Mouse (Mus musculus) hindbrain, embryonic 16.5 days (tissue): ENCODE results near the gene Hmga1b. TPM values are rescaled to one million over a fixed set of nuclear protein-coding genes. Genes with fewer than 3 reads are reported as not detected.
"Not testable (repeated sequence)": the region's sequence is repeated elsewhere in the genome, so short reads cannot be mapped to it uniquely, and the experiment has no call there.

Source experiments
- ATAC-seq: fragments of 200-750 bp; cut with Nextera tagmentation; 2 replicates; pipeline ENCODE4 v1.8.0; 2017; ENCODE audit warnings: moderate TSS enrichment, moderate library complexity
- H3K27ac ChIP-seq: fragments of 300-500 bp; sonication (generic); 2 replicates; pipeline ENCODE4 v1.5.1; 2014; ENCODE audit warnings: low read depth, mild to moderate bottlenecking, control low read depth, low read length, moderate library complexity
- H3K27me3 ChIP-seq: fragments of 300-500 bp; sonication (generic); replicated peaks from 2 replicates; pipeline ENCODE4 v1.6.1; 2014; ENCODE audit warnings: low read length; ENCODE audit not compliant: control insufficient read depth, insufficient read depth
- H3K36me3 ChIP-seq: fragments of 300-500 bp; sonication (generic); 2 replicates; pipeline ENCODE4 v1.6.1; 2014; ENCODE audit warnings: mild to moderate bottlenecking, low read length, moderate library complexity, mixed read lengths; ENCODE audit not compliant: control insufficient read depth, insufficient read depth
- H3K4me1 ChIP-seq: fragments of 300-500 bp; sonication (generic); 2 replicates; pipeline ENCODE4 v1.6.1; 2014; ENCODE audit warnings: low read depth, low read length; ENCODE audit not compliant: control insufficient read depth, insufficient read depth
- H3K4me2 ChIP-seq: fragments of 300-500 bp; sonication (generic); 2 replicates; pipeline ENCODE4 v1.6.1; 2014; ENCODE audit warnings: mild to moderate bottlenecking, low read length, control low read depth, moderate library complexity
- H3K4me3 ChIP-seq: fragments of 300-500 bp; sonication (generic); 2 replicates; pipeline ENCODE4 v1.5.1; 2014; ENCODE audit warnings: mild to moderate bottlenecking, low read length, control low read depth, moderate library complexity
- H3K9ac ChIP-seq: fragments of 300-500 bp; sonication (generic); 2 replicates; pipeline ENCODE4 v1.6.1; 2014; ENCODE audit warnings: low read depth, mild to moderate bottlenecking, control low read depth, low read length, moderate library complexity
- H3K9me3 ChIP-seq: fragments of 300-500 bp; sonication (generic); 2 replicates; pipeline ENCODE4 v1.6.1; 2014; ENCODE audit warnings: mild to moderate bottlenecking, low read length, moderate library complexity; ENCODE audit not compliant: control insufficient read depth
- WGBS: fragments of 180-500 bp; shearing (Covaris S2); extraction: QIAGEN DNeasy Blood & Tissue Kit; methylation state at CpG from one replicate; pipeline ENCODE4 v1.1.7; 2014; 5-methylcytosine and 5-hydroxymethylcytosine counted together
- polyA plus RNA-seq: library from polyadenylated mRNA; unstranded; fragments of >200 nt; fragmentation: Nextera tagmentation; extraction: Ambion mirVana; gene quantifications from 2 replicates; pipeline ENCODE4 v1.2.1, GENCODE M21; 2015

Hmga1b gene
- polyA plus RNA-seq, 1 experiment from 2014 or later, result 2.9 TPM

GRCm38 (mm10) chr11:120775774-120776469 is 13.3 kb downstream of the Hmga1b start:
- H3K4me3 ChIP-seq, result no peak overlapping the region
- H3K4me1 ChIP-seq, result 0 out of 2 replicates have a peak, but pooled peaks cover 2% of the 10 kb centered on the region
- no peak overlapping the region for H3K9ac ChIP-seq
- peaks cover 7% of the 10 kb centered on the region for H3K36me3 ChIP-seq
- no peak overlapping the region for H3K27ac ChIP-seq
- peak; percentile 91 for ATAC-seq
- H3K9me3 ChIP-seq, result no peaks in the 10 kb centered on the region
- H3K27me3 ChIP-seq, result no peaks in the 10 kb centered on the region
- 24% methylated on average over 15 of the region's 15 CpGs for WGBS
- no peak overlapping the region for H3K4me2 ChIP-seq

GRCm38 (mm10) chr11:120777123-120777522 is 14.5 kb downstream of the Hmga1b start:
- Histone ChIP-seq H3K4me2 (no peak overlapping the region), H3K9me3 (no peaks in the 10 kb centered on the region), H3K36me3 (peaks cover 14% of the 10 kb centered on the region), H3K27me3 (no peaks in the 10 kb centered on the region), H3K9ac (no peak overlapping the region), H3K27ac (no peak overlapping the region), H3K4me3 (no peak overlapping the region), H3K4me1 (0 out of 2 replicates have a peak, but pooled peaks cover 2% of the 10 kb centered on the region)
- ATAC-seq, result no peak
- 31% methylated on average over 6 of the region's 6 CpGs for WGBS

- ATAC-seq, result no peak
- H3K9ac ChIP-seq, result no peak overlapping the region
- H3K36me3 ChIP-seq, result peaks cover 15% of the 10 kb centered on the region
- H3K4me3 ChIP-seq, result no peak overlapping the region
- WGBS, result 94% methylated on average over 1 of the region's 1 CpGs
- H3K27me3 ChIP-seq, result no peaks in the 10 kb centered on the region
- H3K27ac ChIP-seq, result no peak overlapping the region
- H3K9me3 ChIP-seq, result no peaks in the 10 kb centered on the region
- H3K4me1 ChIP-seq, result peaks cover 12% of the 10 kb centered on the region
- H3K4me2 ChIP-seq, result no peak overlapping the region
Observed at GRCm38 (mm10) chr11:120779876-120780275, 17.3 kb downstream of the Hmga1b start.

GRCm38 (mm10) chr11:120781361-120781760 is 18.8 kb downstream of the Hmga1b start:
- 100% methylated on average over 3 of the region's 6 CpGs for WGBS
- ATAC-seq, H3K9me3 ChIP-seq, H3K27ac ChIP-seq, H3K9ac ChIP-seq, H3K4me2 ChIP-seq, H3K27me3 ChIP-seq, H3K4me3 ChIP-seq: not testable (repeated sequence)
- Histone ChIP-seq H3K36me3 (peaks cover 16% of the 10 kb centered on the region), H3K4me1 (peaks cover 18% of the 10 kb centered on the region)

GRCm38 (mm10) chr11:120783426-120784063 is 21.0 kb downstream of the Hmga1b start:
- peak; percentile 29 for ATAC-seq
- H3K9ac ChIP-seq, result peak overlapping the region; percentile 93
- H3K4me3 ChIP-seq, result peak overlapping the region; percentile 99
- H3K4me2 ChIP-seq, result peak overlapping the region; percentile 63
- no peaks in the 10 kb centered on the region for H3K9me3 ChIP-seq
- H3K4me1 ChIP-seq, result peaks cover 18% of the 10 kb centered on the region
- H3K27ac ChIP-seq, result peak overlapping the region; percentile 86
- 2% methylated on average over 42 of the region's 42 CpGs for whole genome bisulfite sequencing
- peaks cover 27% of the 10 kb centered on the region for H3K36me3 ChIP-seq
- no peaks in the 10 kb centered on the region for H3K27me3 ChIP-seq

- H3K9ac ChIP-seq, result peak within 1 kb of the TSS; percentile 93
- no peaks in the 10 kb centered on the region for H3K9me3 ChIP-seq
- H3K4me3 ChIP-seq, result peak within 1 kb of the TSS; percentile 99
- H3K36me3 ChIP-seq, result peaks cover 24% of the 10 kb centered on the region
- H3K27ac ChIP-seq, result peak within 1 kb of the TSS; percentile 86
- H3K4me2 ChIP-seq, result peak within 1 kb of the TSS; percentile 99
- no peaks in the 10 kb centered on the region for H3K27me3 ChIP-seq
- peak; percentile 88 for ATAC-seq
- H3K4me1 ChIP-seq, result peaks cover 18% of the 10 kb centered on the region
- under 1% methylated on average over 73 of the region's 107 CpGs for WGBS
Observed at GRCm38 (mm10) chr11:120784064-120784791, 21.6 kb downstream of the Hmga1b start, which contains the start of the genes Rfng and Gps1. TSS of gene Rfng (minus strand) at chr11:120784207. TSS of gene Gps1 (plus strand) at chr11:120784272.

- Histone ChIP-seq H3K27ac (no peak overlapping the region), H3K4me2 (peak overlapping the region; percentile 99), H3K9ac (peak overlapping the region; percentile 93), H3K4me1 (peaks cover 18% of the 10 kb centered on the region), H3K4me3 (peak overlapping the region; percentile 99), H3K9me3 (no peaks in the 10 kb centered on the region), H3K27me3 (no peaks in the 10 kb centered on the region), H3K36me3 (peaks cover 33% of the 10 kb centered on the region)
- WGBS, result 44% methylated on average over 9 of the region's 9 CpGs
- no peak for ATAC-seq
Observed at GRCm38 (mm10) chr11:120785145-120785544, 22.6 kb downstream of the Hmga1b start.

GRCm38 (mm10) chr11:120788460-120788859 is 25.9 kb downstream of the Hmga1b start:
- H3K27me3 ChIP-seq, H3K9me3 ChIP-seq, H3K9ac ChIP-seq, ATAC-seq, H3K4me2 ChIP-seq, H3K4me1 ChIP-seq, H3K4me3 ChIP-seq, H3K27ac ChIP-seq: not testable (repeated sequence)
- WGBS, result 96% methylated on average over 9 of the region's 10 CpGs
- H3K36me3 ChIP-seq, result peaks cover 44% of the 10 kb centered on the region

- Histone ChIP-seq H3K9me3 (no peaks in the 10 kb centered on the region), H3K27ac (no peak overlapping the region), H3K36me3 (peaks cover 44% of the 10 kb centered on the region), H3K9ac (no peak overlapping the region), H3K27me3 (no peaks in the 10 kb centered on the region), H3K4me3 (no peak overlapping the region), H3K4me2 (no peak overlapping the region), H3K4me1 (peaks cover 9% of the 10 kb centered on the region)
- 79% methylated on average over 4 of the region's 4 CpGs for WGBS
- no peak for ATAC-seq
Observed at GRCm38 (mm10) chr11:120789355-120789754, 26.8 kb downstream of the Hmga1b start.
